Mouse (Mus musculus) ES-E14 (cell line): ENCODE results near the gene Cdkl1. TPM values are rescaled to one million over a fixed set of nuclear protein-coding genes. Genes with fewer than 3 reads are reported as not detected.

ENCODE experiments used
- DNase-seq: peaks from one replicate; pipeline ENCODE4 v3.0.0-alpha.2; 2013; ENCODE audit warnings: low read depth, low spot score
- H3K27ac ChIP-seq: 2 replicates; pipeline ENCODE4 v1.5.1; 2012; ENCODE audit warnings: low read depth, mild to moderate bottlenecking, low read length, moderate library complexity, mixed read lengths; ENCODE audit not compliant: poor library complexity, insufficient read depth, severe bottlenecking
- H3K36me3 ChIP-seq: 2 replicates; pipeline ENCODE4 v1.6.1; 2012; ENCODE audit warnings: mild to moderate bottlenecking, low read length, moderate library complexity, mixed read lengths; ENCODE audit not compliant: control insufficient read depth, poor library complexity, insufficient read depth, severe bottlenecking
- H3K4me1 ChIP-seq, 2 experiments: fragments of 150-350 bp in 1 of 2; sonication (generic) in 1 of 2; 2 replicates each; pipeline ENCODE4 v1.6.1; 2012; ENCODE audit warnings: low read length in 2 of 2, mild to moderate bottlenecking in 1 of 2, mixed read lengths in 1 of 2; ENCODE audit not compliant: control insufficient read depth in 2 of 2, insufficient read depth in 2 of 2, poor library complexity in 1 of 2
- H3K4me3 ChIP-seq, 2 experiments: fragments of 150-350 bp in 1 of 2; sonication (generic) in 1 of 2; 2 replicates each; pipeline ENCODE4 v1.5.1; 2012; ENCODE audit warnings: low read length in 2 of 2, low read depth in 1 of 2, mild to moderate bottlenecking in 1 of 2, mixed read lengths in 1 of 2; ENCODE audit not compliant: insufficient read depth in 1 of 2, poor library complexity in 1 of 2, severe bottlenecking in 1 of 2
- H3K9ac ChIP-seq: 2 replicates; pipeline ENCODE4 v1.6.1; 2012; ENCODE audit warnings: low read depth, mild to moderate bottlenecking, low read length, mixed read lengths; ENCODE audit not compliant: poor library complexity, insufficient read depth, severe bottlenecking
- H3K9me3 ChIP-seq: fragments of 150-350 bp; sonication (generic); 2 replicates; pipeline ENCODE4 v1.6.1; 2012; ENCODE audit warnings: low read depth, mild to moderate bottlenecking, low read length; ENCODE audit not compliant: control insufficient read depth, insufficient read depth
- CHD2 ChIP-seq: IDR thresholded peaks from 2 replicates; pipeline ENCODE4 v1.6.1; 2014; ENCODE audit warnings: mild to moderate bottlenecking, low read depth, low read length, inconsistent platforms
- HCFC1 ChIP-seq: IDR thresholded peaks from 2 replicates; pipeline ENCODE4 v1.6.1; 2012; ENCODE audit warnings: low read length, inconsistent platforms, borderline replicate concordance; ENCODE audit not compliant: insufficient read depth
- MAFK ChIP-seq: IDR thresholded peaks from 2 replicates; pipeline ENCODE4 v1.6.1; 2014; ENCODE audit warnings: mild to moderate bottlenecking, low read depth, low read length, inconsistent platforms; ENCODE audit not compliant: insufficient read depth
- ZC3H11A ChIP-seq: IDR thresholded peaks from 2 replicates; pipeline ENCODE4 v1.6.1; 2012; ENCODE audit warnings: low read depth, mild to moderate bottlenecking, inconsistent platforms, low read length, borderline replicate concordance
- ZNF384 ChIP-seq: IDR thresholded peaks from 2 replicates; pipeline ENCODE4 v1.6.1; 2012; ENCODE audit warnings: low read depth, low read length, inconsistent platforms
- in situ Hi-C, 2 experiments: fragments of 600-800 bp; cut with MboI; formaldehyde crosslinking; loops; one replicate each; pipeline ENCODE4 v1.15.1; 2025; ENCODE audit warnings: low sequenced_read_pairs in 2 of 2, inconsistent platforms in 1 of 2; ENCODE audit not compliant: unreplicated experiment in 2 of 2
- total RNA-seq: library from RNA; depleted of rRNA; stranded (reverse); fragments of 300-350 nt; gene quantifications from 2 replicates; pipeline ENCODE4 v1.2.3, GENCODE M21; 2012; rRNA removed

Gene Cdkl1
- total RNA-seq, result 0.90 and 3.0 TPM in 2 replicates

DNA sequence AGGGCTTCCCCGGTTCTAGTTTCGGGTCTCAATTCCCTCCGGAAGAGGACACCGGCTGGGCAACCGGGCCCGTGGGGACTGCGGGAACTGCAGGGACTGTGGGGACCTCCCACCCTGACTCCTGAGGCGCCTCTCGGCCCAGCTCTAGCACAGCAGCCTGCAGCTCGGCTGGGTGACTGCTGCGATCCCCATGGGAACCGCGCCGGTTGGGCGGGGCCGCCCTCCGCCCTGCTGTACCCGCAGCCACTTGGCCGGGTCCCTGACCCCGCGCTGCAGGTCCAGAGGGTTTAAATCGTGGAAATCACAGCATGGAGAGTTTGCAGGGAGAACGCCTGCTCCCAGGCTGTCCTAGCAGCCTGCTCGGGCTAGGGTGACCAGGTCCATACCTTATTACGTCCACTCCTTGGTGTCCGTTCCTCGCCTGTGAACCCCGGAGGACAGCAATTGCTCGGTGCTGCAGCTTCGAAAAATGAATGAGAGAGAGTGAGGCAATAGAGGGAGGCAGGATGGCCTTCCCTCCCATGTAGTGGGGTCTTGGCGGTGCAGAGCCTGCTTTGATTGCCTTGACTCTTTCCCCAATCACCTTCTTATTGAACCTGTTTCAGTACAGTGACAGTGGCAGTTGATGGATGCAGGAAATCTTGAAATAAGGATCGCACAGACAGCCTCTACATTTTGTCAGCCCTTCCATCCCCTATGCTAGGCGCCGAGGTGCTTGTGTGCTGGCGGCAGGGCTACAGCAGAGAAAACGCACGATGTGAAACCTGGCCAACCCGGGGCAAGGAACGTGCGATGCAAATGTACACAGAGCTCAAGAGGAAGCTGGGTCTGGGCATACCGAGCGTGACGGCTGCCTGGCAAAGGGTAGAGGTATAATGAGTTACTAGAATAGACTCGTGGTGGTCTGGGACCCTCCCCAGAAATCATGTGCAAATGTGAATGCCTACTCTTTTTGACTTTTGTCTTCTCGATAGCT is at the start of gene Cdkl1:
Cdkl1 (minus strand) TSS at position 738 of the 976 bp plus-strand sequence.
- in situ Hi-C loops, result no loop called here
- TF ChIP-seq ZC3H11A (no peak), ZNF384 (no peak), MAFK (no peak), HCFC1 (no peak), CHD2 (no peak)
- Histone ChIP-seq H3K36me3 (no peaks in the 10 kb centered on the region), H3K27ac (no peak within 1 kb of the TSS), H3K9ac (0 out of 2 replicates have a peak within 1 kb of the TSS, but pooled peaks have one; percentile 10), H3K4me1 (0 out of 4 replicates have a peak, but pooled peaks cover 0 to 3% of the 10 kb centered on the region in 2 experiments), H3K9me3 (no peaks in the 10 kb centered on the region), H3K4me3 (peak within 1 kb of the TSS; percentile 50 to 61)
- DNase-seq, result no peak

DNA sequence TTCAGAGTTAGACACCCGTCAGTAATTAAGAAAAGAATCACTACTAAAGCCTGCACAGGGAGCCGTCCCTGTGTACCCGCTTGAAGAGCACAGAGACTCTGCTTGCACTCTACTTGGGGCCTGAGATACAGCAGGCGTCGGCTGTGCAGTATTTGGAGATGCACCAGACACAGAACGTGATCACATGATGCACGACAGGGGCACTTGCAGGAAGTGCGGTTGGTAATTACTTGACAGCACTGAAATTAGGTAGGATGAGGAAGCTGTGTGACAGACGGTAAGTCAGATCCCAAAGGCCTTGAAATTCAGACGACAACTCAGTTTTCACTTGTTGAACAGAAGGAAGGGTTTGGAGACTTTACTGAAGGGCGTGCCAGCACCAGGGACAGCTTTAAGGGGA is 47.3 kb upstream of the Cdkl1 start:
- no peak overlapping the region for H3K27ac ChIP-seq
- DNase-seq, result no peak
- H3K9me3 ChIP-seq, result no peaks in the 10 kb centered on the region
- H3K4me1 ChIP-seq, result no peaks in the 10 kb centered on the region
- no peak overlapping the region for H3K4me3 ChIP-seq
- TF ChIP-seq MAFK, result no peak
- TF ChIP-seq CHD2, result no peak
- no peak for TF ChIP-seq ZNF384
- TF ChIP-seq ZC3H11A, result no peak
- no peak for TF ChIP-seq HCFC1
- peaks cover 9% of the 10 kb centered on the region for H3K36me3 ChIP-seq
- in situ Hi-C loops, result no loop called here
- no peak overlapping the region for H3K9ac ChIP-seq

DNA sequence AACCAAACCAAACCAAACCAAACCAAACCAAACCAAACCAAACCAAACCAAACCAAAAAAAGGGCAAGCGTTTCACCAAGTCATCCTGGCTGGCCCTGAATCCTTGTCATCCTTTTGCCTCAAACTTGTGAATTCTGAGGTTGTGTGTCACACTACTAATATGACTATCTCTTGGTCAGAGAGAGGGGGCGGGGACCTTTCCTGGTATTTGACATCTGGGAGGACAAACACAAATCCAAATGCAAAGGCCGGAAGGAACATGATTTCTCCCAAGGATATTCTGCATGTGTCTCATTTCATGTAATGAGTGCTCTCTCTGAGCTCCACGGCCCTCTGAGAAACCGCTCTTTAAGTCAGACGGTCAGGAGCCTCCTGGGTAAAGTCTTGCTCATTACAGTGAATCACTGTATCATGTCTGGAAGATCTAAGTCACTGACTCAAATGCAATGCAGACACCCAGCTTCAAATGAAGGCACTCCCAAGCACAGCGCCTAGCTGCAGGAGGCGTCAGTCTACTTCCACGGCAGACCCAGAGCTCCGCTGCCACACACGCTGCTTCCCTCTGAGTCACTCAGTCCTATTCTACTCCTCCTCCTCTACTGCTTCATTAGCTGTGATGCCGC is 43.0 kb upstream of the Cdkl1 start:
- in situ Hi-C loops, result no loop called here
- no peak overlapping the region for H3K4me3 ChIP-seq
- no peak overlapping the region for H3K9ac ChIP-seq
- H3K4me1 ChIP-seq, result no peaks in the 10 kb centered on the region; a peak in 1 of 4 replicates
- H3K9me3 ChIP-seq, result no peaks in the 10 kb centered on the region
- no peak for TF ChIP-seq ZC3H11A
- TF ChIP-seq HCFC1, result no peak
- TF ChIP-seq MAFK, result no peak
- TF ChIP-seq ZNF384, result no peak
- no peak for TF ChIP-seq CHD2
- DNase-seq, result no peak
- no peak overlapping the region for H3K27ac ChIP-seq
- peaks cover 11% of the 10 kb centered on the region for H3K36me3 ChIP-seq

DNA sequence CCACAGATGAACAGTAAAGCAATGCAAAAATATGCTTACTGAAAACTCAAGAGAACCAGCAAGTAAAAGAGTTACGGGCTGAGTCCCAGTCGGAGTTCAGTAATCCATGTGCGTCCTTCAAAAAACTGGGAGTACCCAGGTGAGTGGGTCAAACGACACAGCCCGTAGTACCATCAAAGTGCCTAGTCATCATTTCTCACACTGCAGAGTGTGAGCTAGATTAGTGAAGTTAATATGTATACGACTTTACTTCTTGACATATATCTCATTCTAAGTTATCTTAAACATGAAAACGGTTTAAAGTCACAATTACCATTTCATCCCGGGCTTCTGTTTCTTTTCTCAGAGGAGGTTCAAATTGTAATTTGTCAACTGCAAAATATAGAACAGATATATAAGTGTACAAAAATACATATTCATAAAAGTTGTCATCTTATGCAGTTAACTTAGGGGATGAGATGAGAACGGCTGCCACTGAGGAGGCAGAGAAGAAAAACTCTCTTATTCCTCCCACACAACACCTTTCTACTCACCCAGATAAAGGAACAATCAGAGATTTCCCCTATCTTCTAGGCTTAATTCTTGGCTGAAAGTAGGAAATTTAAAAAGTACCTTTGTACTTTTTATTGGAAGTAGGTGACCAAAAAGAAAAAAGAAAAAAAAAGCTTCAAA is 40.3 kb upstream of the Cdkl1 start:
- Histone ChIP-seq H3K4me3 (no peak overlapping the region), H3K9ac (no peak overlapping the region), H3K4me1 (peaks cover 2 to 6% of the 10 kb centered on the region in 2 experiments), H3K9me3 (no peaks in the 10 kb centered on the region), H3K36me3 (peaks cover 11% of the 10 kb centered on the region), H3K27ac (no peak overlapping the region)
- TF ChIP-seq CHD2 (no peak), MAFK (peak; percentile 68)
- in situ Hi-C loops, result no loop called here
- DNase-seq, result no peak
